Mouse (Mus musculus) adrenal gland, postnatal 36 days (tissue): ENCODE data around the gene Nop58. TPM values are rescaled to one million over a fixed set of nuclear protein-coding genes. Genes with fewer than 3 reads are reported as not detected.
A peak's percentile ranks its signal among the peaks of the same experiment; 100 is the strongest.
"Not testable (repeated sequence)": the region's sequence is repeated elsewhere in the genome, so short reads cannot be mapped to it uniquely, and the experiment has no call there.

Source experiments
- DNase-seq, 2 experiments: peaks; one replicate each; pipeline ENCODE4 v3.0.0; 2021; ENCODE audit warnings: mixed read lengths in 1 of 2
- long read RNA-seq, 2 experiments: library from polyadenylated mRNA; stranded (forward); transcript quantifications; one replicate each; pipeline ENCODE4 v2.0.0; 2021; ENCODE audit warnings: borderline sequencing depth in 2 of 2
- total RNA-seq, 2 experiments: library from RNA; stranded (reverse); gene quantifications; 2 replicates each; pipeline ENCODE4 v1.2.3; 2021

The Nop58 gene
- 100 to 1,000 TPM in 1 of 2 experiments, 10 to 100 TPM in 1; 93.9 to 126 TPM for total RNA-seq
- long read RNA-seq, experiment 1, full-length matches to known transcripts: 20 of 75 reads
- long read RNA-seq, experiment 1, partial matches to known transcripts: 36 of 75 reads
- long read RNA-seq, experiment 1, other reads (novel, unspliced or antisense): 19 of 75 reads
- long read RNA-seq, experiment 2, full-length matches to known transcripts: 4 of 8 reads
- long read RNA-seq, experiment 2, partial matches to known transcripts: 2 of 8 reads
- long read RNA-seq, experiment 2, other reads (novel, unspliced or antisense): 2 of 8 reads

DNA sequence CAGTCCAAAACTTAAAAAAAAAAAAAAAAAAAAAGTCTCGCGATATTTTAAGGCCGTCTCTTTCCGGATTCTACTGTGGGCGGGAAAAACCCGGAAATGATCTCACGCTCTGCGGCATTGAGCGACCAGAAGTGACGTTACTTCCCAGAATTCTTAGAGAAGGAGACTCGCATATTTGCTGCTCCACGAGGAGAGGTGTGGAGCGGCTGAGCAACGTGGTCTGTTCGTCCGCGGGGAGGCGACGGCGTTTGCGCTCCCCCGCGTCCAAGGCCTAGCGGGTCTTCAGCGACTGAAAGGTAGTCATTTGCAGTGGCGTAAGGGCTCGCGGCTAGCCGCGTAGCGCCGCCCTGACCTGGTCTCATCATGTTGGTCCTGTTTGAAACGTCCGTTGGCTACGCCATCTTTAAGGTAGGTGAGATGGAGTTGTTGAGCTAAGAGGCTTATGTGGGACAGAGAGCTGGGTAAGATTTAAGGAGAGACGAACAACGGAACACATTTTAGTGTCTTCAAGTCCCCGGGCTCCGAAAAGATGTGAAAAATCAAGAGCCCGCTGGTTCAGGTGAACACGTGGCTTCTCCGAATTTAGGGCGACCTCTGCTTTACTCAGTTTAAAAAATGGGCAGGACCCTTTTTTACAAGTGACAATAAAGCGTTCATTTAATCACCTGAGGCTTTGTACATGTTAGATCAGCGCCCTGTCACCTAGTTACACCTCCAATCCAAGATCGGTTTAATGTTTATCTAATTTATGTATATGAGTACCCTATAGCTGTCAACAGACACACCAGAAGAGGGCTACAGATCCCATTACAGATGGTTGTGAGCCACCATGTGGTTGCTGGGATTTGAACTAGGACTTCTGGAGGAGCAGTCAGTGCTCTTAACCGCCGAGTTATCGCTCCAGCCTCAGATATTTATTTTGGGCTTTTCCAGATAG, at the start of gene Nop58:
Nop58 (plus strand) TSS at position 153 of the 937 bp plus-strand sequence.
- peak; percentile 89 to 90 for DNase-seq

DNA sequence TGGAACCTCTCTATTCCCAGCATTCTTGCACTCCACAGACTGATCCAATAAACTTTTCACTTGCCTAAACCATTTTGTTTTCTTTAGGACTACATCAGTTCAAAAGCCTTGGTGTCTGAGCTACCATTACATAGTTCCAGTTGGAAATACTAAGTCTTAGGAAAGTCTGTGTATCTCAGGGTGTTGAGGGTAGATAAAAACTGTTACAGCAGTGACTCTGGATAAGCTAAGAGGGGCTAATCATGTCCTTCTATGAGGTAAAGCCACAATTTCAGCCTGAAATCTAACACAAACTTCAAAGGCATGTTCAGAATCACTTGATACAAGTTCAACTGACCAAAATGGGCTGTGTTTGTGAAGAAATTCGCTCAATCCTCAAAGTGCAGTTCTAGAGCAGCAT, 48.4 kb upstream of the Nop58 start:
- DNase-seq: no peak

DNA sequence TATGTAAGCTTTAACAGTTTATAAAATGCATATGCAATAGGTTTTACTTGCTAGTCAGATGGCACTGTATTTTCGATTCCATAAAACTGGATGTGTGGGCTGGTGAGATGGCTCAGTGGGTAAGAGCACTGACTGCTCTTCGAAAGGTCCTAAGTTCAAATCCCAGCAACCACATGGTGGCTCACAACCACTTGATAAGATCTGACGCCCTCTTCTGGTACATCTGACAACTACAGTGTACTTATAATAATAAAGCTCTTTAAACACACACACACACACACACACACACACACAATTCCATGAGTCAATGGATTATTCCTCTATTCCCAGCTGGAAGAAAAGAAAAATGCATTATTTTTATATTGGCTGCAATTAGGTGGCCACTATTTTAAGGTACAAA, 46.4 kb upstream of the Nop58 start:
- no peak for DNase-seq

DNA sequence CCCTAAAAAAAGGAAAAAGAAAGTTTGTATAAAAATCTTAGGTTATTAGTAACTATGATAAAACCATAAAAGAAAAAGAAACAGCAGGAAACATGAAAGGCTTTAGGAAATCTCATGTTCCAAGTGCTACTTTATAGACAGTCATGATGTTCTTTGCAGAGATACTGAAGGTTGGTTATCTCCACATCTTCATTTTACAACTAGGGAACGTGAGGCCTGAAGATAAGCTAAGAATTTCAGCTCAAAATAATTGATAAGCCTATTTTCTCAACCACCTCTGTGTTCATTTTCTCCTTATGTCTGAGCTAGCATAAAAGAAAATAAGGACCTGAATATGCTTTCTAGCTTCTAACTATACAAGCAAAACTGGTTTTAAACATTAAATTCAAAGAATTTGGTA, 42.3 kb upstream of the Nop58 start:
- DNase-seq: no peak

DNA sequence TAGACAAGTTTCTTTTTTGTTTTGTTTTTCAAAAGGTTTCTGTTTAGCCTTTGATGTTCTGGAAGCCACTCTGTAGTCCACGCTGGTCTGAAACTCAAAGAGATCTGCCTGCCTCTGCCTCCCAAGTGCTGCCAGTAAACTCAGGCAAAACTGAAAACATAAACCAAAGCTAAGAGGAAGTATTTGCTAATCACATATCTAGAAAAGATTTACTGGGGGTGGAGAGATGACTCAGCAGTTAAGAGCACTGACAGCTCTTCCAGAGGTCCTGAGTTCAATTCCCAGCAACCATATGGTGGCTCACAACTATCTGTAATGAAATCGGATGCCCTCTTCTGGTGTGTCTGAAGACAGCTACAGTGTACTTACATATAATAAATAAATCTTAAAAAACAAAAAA, 38.3 kb upstream of the Nop58 start:
- not testable (repeated sequence) for DNase-seq

DNA sequence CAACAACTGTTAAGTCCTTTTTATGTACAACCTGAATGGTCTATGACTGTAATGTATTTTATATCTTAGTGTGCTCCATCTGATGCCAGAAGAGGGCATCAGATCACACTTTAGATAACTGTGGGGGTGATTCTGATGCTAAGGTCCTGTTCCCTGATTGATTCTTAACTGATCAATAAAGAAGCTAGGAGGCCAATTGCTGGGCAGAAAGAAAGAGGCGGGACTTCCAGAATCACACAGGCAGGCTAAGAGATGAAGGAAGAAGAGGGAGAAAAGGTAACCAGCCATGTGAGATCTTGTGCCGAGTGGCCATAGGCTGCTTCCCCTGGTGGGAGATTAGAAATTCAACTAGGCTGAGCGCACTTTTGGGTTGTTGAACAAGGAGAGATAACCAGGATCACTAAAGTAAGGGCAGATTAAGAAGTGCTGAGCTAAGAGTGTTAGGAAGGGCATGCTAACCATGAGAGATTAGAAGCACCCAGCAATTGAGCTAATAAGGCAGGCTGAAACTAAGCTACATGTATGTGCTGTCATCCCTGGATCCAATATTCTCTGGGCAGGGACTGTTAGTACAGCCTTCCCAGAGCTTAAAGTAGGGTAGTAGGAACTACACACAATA, 33.5 kb upstream of the Nop58 start:
- no peak for DNase-seq

DNA sequence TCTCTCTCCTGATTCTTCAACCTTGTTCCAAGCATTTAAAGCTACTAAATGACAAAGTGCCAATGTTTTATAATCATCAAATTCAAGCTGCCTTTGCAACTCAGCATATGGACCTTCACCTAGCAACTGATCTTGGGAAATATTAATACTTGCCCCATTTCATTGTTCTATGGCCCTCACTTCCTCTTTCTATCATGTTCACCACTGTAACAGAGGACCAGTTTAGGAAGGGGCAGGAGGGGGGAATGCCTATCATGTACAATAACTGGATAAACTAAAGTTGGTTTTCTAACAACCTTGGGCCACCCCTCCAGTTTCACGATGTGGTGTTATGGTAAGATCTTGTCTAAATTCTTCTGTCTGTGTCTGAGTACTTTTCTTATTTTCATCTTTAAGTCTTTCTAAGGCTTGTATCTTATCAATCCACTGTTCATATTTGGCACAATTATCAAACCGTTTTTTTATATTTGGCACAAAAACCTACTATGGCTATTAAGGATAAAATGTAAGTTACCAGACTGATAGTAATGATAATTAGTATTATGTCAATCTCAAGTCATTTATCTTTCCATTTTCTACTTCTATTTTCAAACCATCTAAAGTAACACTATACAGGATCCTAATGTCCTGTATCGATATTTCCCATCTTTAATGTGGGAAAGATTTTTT, 31.4 kb upstream of the Nop58 start:
- no peak for DNase-seq

DNA sequence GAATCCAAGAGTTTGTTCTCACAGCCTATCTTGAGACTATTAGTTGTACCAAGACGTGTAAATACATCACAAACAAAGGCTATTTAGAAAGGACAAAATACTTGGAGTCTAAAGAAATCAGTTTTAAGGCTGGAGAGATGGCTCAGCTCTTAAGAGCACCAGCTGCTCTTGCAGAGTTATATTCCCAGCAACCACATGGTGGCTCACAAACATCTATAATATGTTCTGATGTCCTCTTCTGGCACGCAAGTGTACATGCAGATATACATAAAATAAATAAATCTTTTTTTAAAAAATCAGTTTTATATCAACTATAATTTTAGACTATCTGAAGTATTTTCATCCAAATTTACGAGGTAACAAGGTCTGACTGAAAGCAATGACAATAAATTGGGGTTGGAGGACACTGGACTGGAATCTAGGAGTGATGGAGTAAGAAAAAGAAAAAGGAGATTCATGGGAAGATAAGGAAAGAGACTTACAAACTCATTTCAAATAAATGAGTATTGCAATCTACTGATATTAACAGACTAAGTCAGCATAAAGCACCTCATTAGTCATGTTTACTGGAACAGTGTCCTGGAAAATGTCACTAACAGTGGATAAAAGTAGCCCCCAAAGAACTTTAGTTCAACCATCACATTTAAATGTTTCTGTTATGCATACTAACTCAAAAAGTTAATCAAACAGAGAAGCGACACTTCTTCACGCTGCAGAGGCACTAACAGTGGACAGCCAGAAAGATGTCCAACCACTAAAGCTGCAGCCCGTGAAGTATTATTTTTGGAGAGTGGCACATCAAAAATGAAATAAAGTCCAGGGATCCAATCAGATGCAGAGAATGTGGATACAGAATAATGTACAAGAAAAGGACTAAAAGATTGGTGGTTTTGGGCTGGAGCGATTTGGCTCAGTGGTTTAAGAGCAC, 28.3 kb upstream of the Nop58 start:
- DNase-seq: no peak

DNA sequence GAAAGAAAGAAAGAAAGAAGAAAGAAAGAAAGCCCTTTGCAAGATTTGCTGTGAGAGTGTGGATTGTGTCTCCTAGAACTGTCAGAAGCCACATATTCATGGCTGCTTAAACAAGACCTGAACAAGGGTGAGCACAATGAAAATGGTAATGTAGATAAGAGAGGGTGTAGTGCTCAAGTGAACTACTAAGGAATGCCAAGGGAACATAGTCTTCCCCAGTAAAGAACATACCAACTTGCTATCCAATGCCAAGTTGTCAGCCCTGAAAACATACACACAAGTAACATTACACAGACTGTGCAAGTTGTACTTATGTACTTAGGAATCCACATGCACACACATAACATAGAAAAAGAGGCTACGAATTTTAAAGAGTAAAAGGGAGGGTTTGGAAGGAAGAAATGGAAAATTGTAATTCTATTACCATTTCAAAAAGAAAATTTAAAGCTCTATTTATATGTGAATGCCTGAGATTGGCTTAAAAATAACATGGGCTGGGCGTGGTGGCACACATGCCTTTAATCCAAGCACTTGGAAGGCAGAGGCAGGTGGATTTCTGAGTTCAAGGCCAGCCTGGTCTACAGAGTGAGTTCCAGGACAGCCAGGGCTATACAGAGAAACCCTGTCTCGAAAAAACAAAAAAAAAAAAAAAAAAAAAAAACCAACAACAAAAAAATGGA, 21.2 kb upstream of the Nop58 start:
- no peak for DNase-seq

DNA sequence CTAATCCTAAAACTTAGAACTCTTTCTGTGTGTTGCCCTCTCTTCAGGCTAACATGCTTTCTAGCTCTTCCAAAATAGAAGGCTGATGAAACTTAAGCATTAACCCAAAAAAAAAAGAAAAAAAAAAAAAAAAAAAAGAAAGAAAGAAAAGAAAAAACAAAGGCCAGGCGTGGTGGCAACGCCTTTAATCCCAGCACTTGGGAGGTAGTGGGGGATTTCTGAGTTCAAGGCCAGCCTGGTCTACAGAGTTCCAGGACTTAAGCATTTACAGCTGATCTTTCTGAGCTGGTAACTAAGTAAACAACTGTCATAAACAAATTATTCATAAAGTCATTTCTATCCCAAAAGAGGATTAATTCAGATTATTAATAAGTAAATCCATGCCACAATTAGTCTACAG, 15.9 kb upstream of the Nop58 start:
- DNase-seq: no peak

DNA sequence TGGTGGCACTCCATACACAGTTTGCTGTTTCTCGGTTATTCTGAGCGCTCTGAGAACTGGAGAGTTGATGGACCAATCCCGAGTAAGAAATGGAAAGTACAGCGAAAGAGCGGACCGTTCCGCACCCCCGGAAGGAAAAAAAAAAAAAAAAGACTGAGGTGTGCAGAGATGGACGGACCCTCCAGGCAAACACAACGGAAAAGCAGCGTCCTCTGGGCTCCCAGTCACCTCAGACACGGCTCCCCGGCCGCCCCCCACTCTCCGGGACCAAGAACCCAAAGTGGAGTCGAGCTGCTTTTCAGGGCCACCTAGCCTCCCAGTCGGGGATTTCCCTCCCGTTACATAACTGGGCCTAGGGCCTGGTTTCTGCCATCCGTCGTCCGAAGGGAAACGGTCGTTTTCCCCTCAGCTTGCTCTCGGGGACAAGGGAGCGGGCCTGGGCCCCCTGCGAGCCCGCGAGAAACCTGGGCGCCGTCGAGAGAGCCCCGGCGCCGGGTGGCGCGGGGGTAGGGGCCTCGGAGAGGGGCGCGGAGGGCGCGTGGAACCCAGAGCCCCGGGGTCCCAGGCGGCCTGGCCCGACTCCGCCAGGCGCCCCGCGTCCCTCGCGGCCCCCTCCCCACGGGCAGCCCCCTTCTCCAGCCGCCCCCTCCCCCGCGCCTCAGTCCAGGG, 14.7 kb upstream of the Nop58 start:
- peak; percentile 53 to 60 for DNase-seq

DNA sequence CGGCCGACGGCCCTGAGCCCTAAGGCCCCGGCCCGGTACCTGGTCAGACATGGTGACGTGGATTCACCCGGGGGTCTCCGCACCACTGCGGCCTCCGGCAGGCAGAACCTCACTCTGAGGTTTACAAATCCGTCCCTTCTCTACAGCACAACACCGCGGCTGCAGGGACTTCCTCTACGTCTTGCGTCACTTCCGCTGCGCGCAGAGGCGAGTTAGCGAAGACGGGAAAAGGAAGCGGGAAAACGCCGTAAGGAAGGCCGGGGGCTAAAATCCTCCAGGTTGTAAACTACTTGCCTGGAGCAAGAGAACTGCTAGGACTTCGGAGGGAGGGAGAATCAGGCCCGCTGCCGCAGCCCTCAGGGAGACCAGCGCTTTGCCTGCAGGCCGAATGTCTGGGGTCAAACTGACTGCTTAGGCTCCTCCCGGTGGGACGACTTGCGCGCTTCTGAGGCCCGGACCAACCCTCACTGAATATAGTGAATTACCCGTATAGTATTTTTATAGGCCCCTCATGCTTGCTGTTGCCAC, 14.1 kb upstream of the Nop58 start, which contains the start of gene Sumo1:
Sumo1 (minus strand) TSS at position 194 of the 528 bp plus-strand sequence.
- peak; percentile 92 to 93 for DNase-seq

DNA sequence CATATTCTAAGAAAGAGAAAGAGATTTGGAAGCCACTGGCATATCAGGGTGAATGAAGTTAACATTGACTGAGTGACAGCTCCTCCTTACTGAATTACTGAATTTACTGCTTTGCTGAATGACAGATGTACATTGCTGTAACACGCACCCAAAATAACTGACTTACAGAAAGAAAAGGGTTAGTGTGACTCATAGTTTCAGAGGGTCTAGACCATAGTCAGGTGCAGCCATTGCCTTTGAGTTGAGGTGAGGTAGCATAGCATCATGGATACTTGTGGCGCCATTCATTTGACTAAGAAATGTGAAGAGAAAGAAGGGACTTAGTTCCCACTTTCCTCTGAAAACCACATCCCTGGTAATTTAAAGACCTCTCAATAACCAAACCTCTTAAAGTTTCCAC, 11.1 kb upstream of the Nop58 start:
- DNase-seq: no peak

DNA sequence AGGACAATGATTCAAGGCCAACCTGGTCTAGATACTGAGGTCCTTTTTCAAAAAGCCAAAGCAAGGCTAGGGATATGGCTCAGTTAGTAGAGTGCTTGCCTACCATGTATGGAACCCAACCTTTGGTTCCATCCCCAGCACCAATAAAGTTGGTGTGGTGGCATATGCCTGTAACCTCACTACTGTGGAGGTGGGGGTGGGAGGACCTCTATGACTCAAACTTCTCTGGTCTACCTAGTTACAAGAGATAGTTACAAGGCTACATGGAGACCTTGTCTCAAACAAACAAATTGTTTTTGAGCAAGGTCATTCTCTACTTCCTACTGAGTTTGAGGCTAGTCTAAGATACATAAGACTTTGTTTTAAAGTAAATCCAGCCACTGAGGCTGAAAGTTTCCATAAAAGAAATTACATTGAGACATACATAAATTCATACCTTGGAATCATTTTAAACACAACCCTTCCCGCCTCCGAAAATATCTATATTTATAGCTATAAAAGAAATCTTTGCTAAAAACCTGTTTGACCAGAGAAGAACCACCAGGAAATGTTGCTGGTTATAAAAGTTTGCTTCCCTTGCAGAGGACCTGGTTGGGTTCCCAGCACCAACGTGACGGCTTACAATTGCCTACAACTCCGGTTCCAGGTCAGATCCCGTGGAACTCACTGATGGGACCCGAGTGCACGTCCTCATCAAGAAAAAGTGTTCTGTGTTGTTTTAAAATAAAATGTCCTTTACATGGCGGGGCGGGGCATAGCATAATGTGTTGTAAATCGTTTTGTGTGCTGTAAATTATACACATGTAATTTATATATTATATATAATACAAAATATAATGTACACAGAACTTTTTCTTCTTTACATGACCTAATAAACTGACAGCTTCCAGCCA, 599 bp upstream of the Nop58 start:
- peak; percentile 8 to 15 for DNase-seq

DNA sequence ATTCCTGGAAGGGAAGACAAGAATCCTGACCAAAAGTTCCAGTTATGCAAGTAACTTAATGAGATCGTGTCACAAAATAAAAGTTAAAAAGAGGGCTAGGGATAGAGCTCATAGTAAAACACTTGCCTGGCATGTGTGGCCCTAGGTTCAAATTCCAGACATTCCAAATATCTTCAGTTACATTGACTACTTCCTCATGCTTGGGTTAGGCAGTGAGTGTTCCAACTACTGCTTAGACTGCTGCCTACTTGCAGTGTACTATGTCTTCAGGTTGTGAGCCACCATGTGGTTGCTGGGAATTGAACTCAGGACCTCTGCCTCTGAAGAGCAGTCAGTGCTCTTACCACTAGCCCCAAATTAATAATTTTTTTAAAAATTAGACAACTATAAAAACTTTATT, 2.7 kb downstream of the Nop58 start:
- no peak for DNase-seq

DNA sequence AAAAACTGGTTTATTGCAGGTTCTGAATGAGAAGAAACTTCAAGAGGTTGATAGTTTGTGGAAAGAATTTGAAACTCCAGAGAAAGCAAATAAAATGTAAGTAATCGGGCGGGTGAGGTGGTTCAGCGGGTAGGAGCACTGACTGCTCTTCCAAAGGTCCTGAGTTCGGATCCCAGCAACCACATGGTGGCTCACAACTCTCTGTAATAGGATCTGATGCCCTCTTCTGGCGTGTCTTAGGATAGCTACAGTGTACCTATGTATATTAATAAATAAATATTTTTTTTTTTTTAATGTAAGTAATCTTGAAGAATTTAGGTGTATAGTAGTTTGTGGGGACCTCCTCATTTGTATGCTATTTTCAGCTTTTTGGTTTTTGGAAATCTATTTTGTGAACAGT, 5.7 kb downstream of the Nop58 start:
- no peak for DNase-seq

DNA sequence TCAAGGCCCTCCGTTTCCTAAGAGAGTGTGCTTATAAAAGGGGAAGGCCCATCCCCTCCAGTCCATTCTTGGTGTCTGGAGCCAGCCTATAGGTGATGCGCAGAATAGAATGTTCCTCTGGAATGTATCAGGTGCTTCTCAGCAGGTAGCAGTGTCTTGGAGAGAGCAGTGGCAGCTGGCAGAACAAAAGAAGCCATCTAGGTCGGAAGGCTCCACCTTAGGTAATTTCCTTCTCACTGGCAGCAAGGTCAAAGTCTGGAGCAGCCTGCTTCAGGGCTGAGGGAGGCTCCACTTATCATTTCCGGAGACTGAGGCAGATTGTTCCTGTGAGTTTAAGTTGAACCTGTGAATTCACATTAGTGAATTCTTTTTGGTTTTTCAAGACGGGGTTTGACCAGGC, 13.0 kb downstream of the Nop58 start:
- no peak for DNase-seq

DNA sequence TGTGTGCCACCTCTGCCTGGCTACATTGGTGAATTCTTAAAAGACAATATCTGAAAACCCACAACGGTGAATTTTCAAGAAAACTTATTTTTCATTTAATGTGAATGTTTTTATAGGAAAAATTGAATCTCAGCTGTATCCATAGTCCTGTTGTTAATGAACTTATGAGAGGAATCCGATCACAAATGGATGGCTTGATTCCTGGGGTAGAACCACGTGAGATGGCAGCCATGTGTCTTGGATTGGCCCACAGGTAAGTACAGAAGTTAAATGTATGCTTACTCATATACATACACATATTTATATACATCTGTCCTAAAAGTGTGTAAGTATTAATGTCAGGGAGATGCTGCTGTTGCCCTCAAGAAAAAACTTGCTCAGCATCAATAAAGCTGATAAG, 13.4 kb downstream of the Nop58 start:
- no peak for DNase-seq

DNA sequence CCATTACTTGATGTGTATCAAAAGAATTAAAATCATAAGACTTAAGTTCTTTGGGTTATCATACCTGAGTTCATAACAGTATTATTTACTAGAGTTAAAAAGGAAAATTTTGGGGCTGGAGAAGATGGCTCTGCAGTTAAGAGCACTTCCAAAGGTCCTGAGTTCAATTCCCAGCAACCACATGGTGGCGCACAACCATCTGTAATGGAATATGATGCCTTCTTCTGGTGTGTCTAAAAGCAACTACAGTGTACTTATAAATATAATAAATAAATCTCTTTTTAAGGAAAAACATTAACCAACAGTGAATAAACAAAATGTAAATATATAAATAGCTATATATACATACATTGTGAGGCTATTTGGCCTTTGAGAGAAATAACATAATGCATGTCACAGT, 17.0 kb downstream of the Nop58 start:
- peak; percentile 16 to 17 for DNase-seq
